16 mouse cellular contexts compared by ENCODE assay signal in the genomic region with DNA sequence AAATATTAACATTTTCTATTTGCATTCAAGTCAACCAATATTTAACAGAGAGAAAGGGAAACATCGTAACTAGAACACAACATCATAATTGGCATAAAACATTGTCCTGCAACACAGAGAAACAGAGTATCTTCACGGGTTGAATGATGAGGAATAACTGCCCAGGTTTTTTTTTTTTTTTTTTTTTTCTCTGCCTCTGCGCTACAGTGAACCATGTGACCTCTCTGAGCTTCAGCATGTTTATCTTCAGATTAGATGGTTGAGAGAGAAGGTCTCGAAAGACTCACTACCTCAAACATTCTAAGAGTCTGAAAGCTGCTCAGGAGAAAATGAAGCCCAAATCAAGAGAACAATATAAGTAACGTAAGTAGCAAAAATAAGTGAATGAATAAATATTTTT.
"Had no signal": no experiment of that assay in that cellular context is flagged by ENCODE, and none has a peak within 500 bp of the region (broad histone marks: within the 10 kb centered on the region; RNA-seq: fewer than 3 reads in every experiment).

No protein-coding gene starts in this region.

- DNase-seq: retina, postnatal 1 day; right cerebral cortex, adult 18-20 months; right cerebral cortex, postnatal 14 days; right cerebral cortex, postnatal 25 days; right cerebral cortex, postnatal 4 days; spleen, adult 18-20 months; thymus, adult 18-20 months; thymus, adult 2 months; thymus, postnatal 14 days; thymus, postnatal 25 days; thymus, postnatal 36 days; thymus, postnatal 4 days had no signal

- H3K9ac ChIP-seq: neural tube, embryonic 13.5 days; neural tube, embryonic 15.5 days; stomach, embryonic 15.5 days had no signal

- H3K27me3 ChIP-seq: neural tube, embryonic 13.5 days; neural tube, embryonic 15.5 days; stomach, embryonic 15.5 days had no signal

- H3K4me3 ChIP-seq: neural tube, embryonic 13.5 days; neural tube, embryonic 15.5 days; stomach, embryonic 15.5 days had no signal

- H3K9me3 ChIP-seq: neural tube, embryonic 13.5 days; neural tube, embryonic 15.5 days; stomach, embryonic 15.5 days had no signal

- H3K4me2 ChIP-seq: neural tube, embryonic 13.5 days; neural tube, embryonic 15.5 days; stomach, embryonic 15.5 days had no signal

- H3K27ac ChIP-seq: neural tube, embryonic 13.5 days; neural tube, embryonic 15.5 days; stomach, embryonic 15.5 days; stomach, postnatal 0 days had no signal

- H3K36me3 ChIP-seq: neural tube, embryonic 13.5 days; neural tube, embryonic 15.5 days; stomach, embryonic 15.5 days had no signal

- H3K4me1 ChIP-seq: neural tube, embryonic 13.5 days; neural tube, embryonic 15.5 days; stomach, embryonic 15.5 days had no signal
